Mouse (Mus musculus) cerebellum, adult 2 months (tissue): ENCODE measurements at regions not wholly inside any gene's neighbourhood (a gene's known extent, or its start where the extent isn't known, plus 50 kb on each side); places are given as distances from the start of the nearest gene placed in this dataset.
A peak's percentile ranks its signal among the peaks of the same experiment; 100 is the strongest.

ENCODE experiments used
- DNase-seq, 2 experiments: peaks; one replicate each; pipeline ENCODE4 v3.0.0; 2021
- H3K27ac ChIP-seq: fragments of 200-500 bp; 2 replicates; pipeline ENCODE4 v1.5.1; 2012; ENCODE audit warnings: low read length, control low read depth, inconsistent platforms; ENCODE audit not compliant: insufficient read depth
- H3K27me3 ChIP-seq: fragments of 200-500 bp; 2 replicates; pipeline ENCODE4 v1.6.1; 2012; ENCODE audit warnings: inconsistent platforms, mild to moderate bottlenecking, low read length, moderate library complexity; ENCODE audit not compliant: control insufficient read depth, insufficient read depth
- H3K4me1 ChIP-seq: fragments of 200-500 bp; 2 replicates; pipeline ENCODE4 v1.6.1; 2011; ENCODE audit warnings: low read length; ENCODE audit not compliant: control insufficient read depth, insufficient read depth
- H3K4me3 ChIP-seq: fragments of 200-500 bp; replicated peaks from 2 replicates; pipeline ENCODE3; 2011; ENCODE audit warnings: mild to moderate bottlenecking, low read depth, low read length, control low read depth; ENCODE audit not compliant: insufficient read depth
- CTCF ChIP-seq: fragments of 200-500 bp; IDR thresholded peaks from 2 replicates; pipeline ENCODE4 v1.5.1; 2011; ENCODE audit warnings: low read depth, mild to moderate bottlenecking, control low read depth, low read length, moderate library complexity, borderline replicate concordance; ENCODE audit not compliant: insufficient read depth
- POLR2A ChIP-seq: fragments of 200-500 bp; IDR thresholded peaks from 2 replicates; pipeline ENCODE4 v1.6.1; 2011; ENCODE audit warnings: low read length, control low read depth, borderline replicate concordance; ENCODE audit not compliant: insufficient read depth
- WGBS: fragments of 180-500 bp; shearing (Covaris S2); methylation state at CpG from one replicate; pipeline ENCODE4 v1.1.7; 2018; 5-methylcytosine and 5-hydroxymethylcytosine counted together

- no peak for TF ChIP-seq POLR2A
- TF ChIP-seq CTCF = no peak
- 82% methylated on average over 7 of the region's 7 CpGs for WGBS
- no peak overlapping the region for H3K27ac ChIP-seq
These were observed 477.6 kb downstream of the Fut8 start for GRCm38 (mm10) chr12:77715506-77715905.

GRCm38 (mm10) chr12:77715979-77716378 is 478.1 kb downstream of the Fut8 start:
- no peak for TF ChIP-seq CTCF
- Histone ChIP-seq H3K27ac (no peak overlapping the region), H3K4me3 (no peak overlapping the region), H3K27me3 (no peaks in the 10 kb centered on the region), H3K4me1 (no peaks in the 10 kb centered on the region)
- no peak for DNase-seq
- 37% methylated on average over 2 of the region's 2 CpGs for WGBS

More at GRCm38 (mm10) chr12:77715506-77715905, 477.6 kb downstream of the Fut8 start:
- H3K4me3 ChIP-seq = no peak overlapping the region
- no peaks in the 10 kb centered on the region for H3K4me1 ChIP-seq
- DNase-seq = no peak
- no peaks in the 10 kb centered on the region for H3K27me3 ChIP-seq

- no peak overlapping the region for H3K27ac ChIP-seq
- no peaks in the 10 kb centered on the region for H3K27me3 ChIP-seq
- H3K4me1 ChIP-seq = no peaks in the 10 kb centered on the region
- H3K4me3 ChIP-seq = no peak overlapping the region
- 29% methylated on average over 4 of the region's 4 CpGs for WGBS
- no peak for TF ChIP-seq POLR2A
- no peak for TF ChIP-seq CTCF
- DNase-seq = no peak
These were observed 466.3 kb upstream of the Gm6657 start for GRCm38 (mm10) chr12:77727766-77728165.

- DNase-seq = peak; percentile 13 to 29
- no peak for TF ChIP-seq POLR2A
- no peak for TF ChIP-seq CTCF
- no peak overlapping the region for H3K4me3 ChIP-seq
- WGBS = 42% methylated on average over 6 of the region's 6 CpGs
- no peaks in the 10 kb centered on the region for H3K27me3 ChIP-seq
- H3K4me1 ChIP-seq = no peaks in the 10 kb centered on the region
- H3K27ac ChIP-seq = no peak overlapping the region
These were observed 454.8 kb upstream of the Gm6657 start for GRCm38 (mm10) chr12:77739047-77739760.

- WGBS = 33% methylated on average over 3 of the region's 3 CpGs
- Histone ChIP-seq H3K4me1 (no peaks in the 10 kb centered on the region), H3K27me3 (no peaks in the 10 kb centered on the region), H3K27ac (no peak overlapping the region), H3K4me3 (no peak overlapping the region)
- DNase-seq = peak in 1 of 2 experiments; percentile 7
- TF ChIP-seq POLR2A = no peak
- no peak for TF ChIP-seq CTCF
These were observed 451.3 kb upstream of the Gm6657 start for GRCm38 (mm10) chr12:77742716-77743115.

- no peak overlapping the region for H3K4me3 ChIP-seq
- H3K4me1 ChIP-seq = no peaks in the 10 kb centered on the region
- no peak overlapping the region for H3K27ac ChIP-seq
- TF ChIP-seq CTCF (no peak), POLR2A (no peak)
- 72% methylated on average over 3 of the region's 3 CpGs for WGBS
- H3K27me3 ChIP-seq = no peaks in the 10 kb centered on the region; the same call in 1 of the 2 replicates
- peak in 1 of 2 experiments; percentile 1 for DNase-seq
These were observed 444.5 kb upstream of the Gm6657 start for GRCm38 (mm10) chr12:77749438-77750007.

- WGBS = 82% methylated on average over 5 of the region's 5 CpGs
- Histone ChIP-seq H3K27ac (no peak overlapping the region), H3K4me3 (no peak overlapping the region), H3K27me3 (no peaks in the 10 kb centered on the region; the same call in 1 of the 2 replicates), H3K4me1 (no peaks in the 10 kb centered on the region)
- TF ChIP-seq POLR2A = no peak
- TF ChIP-seq CTCF = no peak
- DNase-seq = no peak
These were observed 441.9 kb upstream of the Gm6657 start for GRCm38 (mm10) chr12:77752181-77752580.

- no peak overlapping the region for H3K27ac ChIP-seq
- no peak for TF ChIP-seq POLR2A
- no peak for TF ChIP-seq CTCF
- H3K4me1 ChIP-seq = no peaks in the 10 kb centered on the region
- H3K4me3 ChIP-seq = no peak overlapping the region
- DNase-seq = no peak
- no peaks in the 10 kb centered on the region; the same call in 1 of the 2 replicates for H3K27me3 ChIP-seq
- WGBS = 84% methylated on average over 7 of the region's 7 CpGs
These were observed 438.0 kb upstream of the Gm6657 start for GRCm38 (mm10) chr12:77756021-77756420.
